Mouse (Mus musculus): ENCODE measurements around the gene Rbm12b1. TPM values are rescaled to one million over a fixed set of nuclear protein-coding genes. Genes with fewer than 3 reads are reported as not detected.

Gene Rbm12b1
- polyA plus RNA-seq (2012; rRNA removed): 1.4 and 2.6 TPM in 2 replicates

DNA sequence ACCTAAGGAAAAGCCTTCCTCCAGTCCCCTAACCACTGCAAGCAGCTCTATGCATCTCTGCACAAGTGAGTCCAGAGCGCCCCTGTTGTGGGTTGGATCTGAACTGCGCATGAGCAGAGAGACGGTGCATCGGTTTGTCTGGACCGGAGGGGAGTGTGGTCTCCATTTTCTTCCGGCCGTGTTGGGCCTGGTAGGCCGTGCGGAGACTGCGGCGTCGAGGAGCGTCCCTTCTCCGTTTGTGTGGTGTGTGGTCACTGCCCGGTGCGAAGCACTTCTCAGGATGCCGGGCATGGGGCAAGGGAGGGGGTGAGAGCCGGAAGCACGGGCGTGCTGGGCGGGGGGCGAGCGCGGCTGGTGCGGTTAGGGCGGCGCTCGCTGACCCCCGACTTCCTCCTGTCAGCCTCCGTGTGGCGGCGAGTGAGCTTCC, at the start of gene Rbm12b1:
Gene Rbm12b1 (plus strand): TSS at position 124 of the 427 bp plus-strand sequence.

GRCm38 (mm10) chr4:12171318-12172091, 31.4 kb downstream of the Rbm12b1 start, which contains the start of gene Fam92a:
Fam92a (minus strand) TSS chr4:12172015.

Other genes starting within 250 kb of the Rbm12b1 start
- not detected in 2 replicates for gene Gm10604, start 159.0 kb upstream of the Rbm12b1 start, polyA plus RNA-seq (2012; rRNA removed)
- 0.14 and 0.16 TPM in 2 replicates for gene Rbm12b2, start 50.8 kb upstream of the Rbm12b1 start, polyA plus RNA-seq (2012; rRNA removed)
- 0.89 and 1.9 TPM in 2 replicates for gene Fam92a, start 31.8 kb downstream of the Rbm12b1 start, polyA plus RNA-seq (2012; rRNA removed)

Measured in stomach, adult 2 months (tissue).